Mouse (Mus musculus) intestine, postnatal 0 days (tissue): ENCODE results near the gene Pxdc1. TPM values are rescaled to one million over a fixed set of nuclear protein-coding genes. Genes with fewer than 3 reads are reported as not detected.
A peak's percentile ranks its signal among the peaks of the same experiment; 100 is the strongest.

Experiments used
- ATAC-seq: fragments of 200-750 bp; cut with Nextera tagmentation; 2 replicates; pipeline ENCODE4 v1.8.0; 2017; ENCODE audit warnings: mild to moderate bottlenecking, moderate TSS enrichment, moderate library complexity
- H3K27ac ChIP-seq: fragments of 300-500 bp; sonication (generic); 2 replicates; pipeline ENCODE4 v1.5.1; 2014; ENCODE audit warnings: mild to moderate bottlenecking, low read depth, low read length, moderate library complexity
- H3K27me3 ChIP-seq: fragments of 300-500 bp; sonication (generic); replicated peaks from 2 replicates; pipeline ENCODE4 v1.6.1; 2014; ENCODE audit warnings: low read length, mixed read lengths; ENCODE audit not compliant: control insufficient read depth, insufficient read depth
- H3K36me3 ChIP-seq: fragments of 300-500 bp; sonication (generic); 2 replicates; pipeline ENCODE4 v1.6.1; 2014; ENCODE audit warnings: mild to moderate bottlenecking, moderate library complexity; ENCODE audit not compliant: control insufficient read depth, insufficient read depth
- H3K4me1 ChIP-seq: fragments of 300-500 bp; sonication (generic); replicated peaks from 2 replicates; pipeline ENCODE4 v1.6.1; 2014; ENCODE audit warnings: antibody characterized with exemption, low read length, mixed read lengths; ENCODE audit not compliant: control insufficient read depth, insufficient read depth
- H3K4me2 ChIP-seq: fragments of 300-500 bp; sonication (generic); replicated peaks from 2 replicates; pipeline ENCODE4 v1.6.1; 2014; ENCODE audit warnings: low read depth, mild to moderate bottlenecking, moderate library complexity
- H3K4me3 ChIP-seq: fragments of 300-500 bp; sonication (generic); 2 replicates; pipeline ENCODE4 v1.5.1; 2014; ENCODE audit warnings: low read depth, low read length
- H3K9ac ChIP-seq: fragments of 300-500 bp; sonication (generic); 2 replicates; pipeline ENCODE4 v1.6.1; 2014; ENCODE audit warnings: mild to moderate bottlenecking, low read depth, low read length
- H3K9me3 ChIP-seq: fragments of 300-500 bp; sonication (generic); 2 replicates; pipeline ENCODE4 v1.6.1; 2016; ENCODE audit warnings: mixed run types; ENCODE audit not compliant: control insufficient read depth
- CTCF ChIP-seq: sonication (generic); IDR thresholded peaks from 2 replicates; pipeline ENCODE4 v1.5.1; 2016; ENCODE audit warnings: low read depth, mild to moderate bottlenecking, control low read depth, antibody characterized with exemption, moderate library complexity
- WGBS: fragments of 180-500 bp; shearing (Covaris S2); extraction: QIAGEN DNeasy Blood & Tissue Kit; methylation state at CpG from one replicate; pipeline ENCODE4 v1.1.7; 2014; 5-methylcytosine and 5-hydroxymethylcytosine counted together
- polyA plus RNA-seq: library from polyadenylated mRNA; unstranded; fragments of >200 nt; fragmentation: Nextera tagmentation; extraction: Ambion mirVana; gene quantifications from 2 replicates; pipeline ENCODE4 v1.2.1, GENCODE M21; 2015

Gene Pxdc1
- polyA plus RNA-seq, 1 experiment from 2014 or later = 80.4 TPM

DNA sequence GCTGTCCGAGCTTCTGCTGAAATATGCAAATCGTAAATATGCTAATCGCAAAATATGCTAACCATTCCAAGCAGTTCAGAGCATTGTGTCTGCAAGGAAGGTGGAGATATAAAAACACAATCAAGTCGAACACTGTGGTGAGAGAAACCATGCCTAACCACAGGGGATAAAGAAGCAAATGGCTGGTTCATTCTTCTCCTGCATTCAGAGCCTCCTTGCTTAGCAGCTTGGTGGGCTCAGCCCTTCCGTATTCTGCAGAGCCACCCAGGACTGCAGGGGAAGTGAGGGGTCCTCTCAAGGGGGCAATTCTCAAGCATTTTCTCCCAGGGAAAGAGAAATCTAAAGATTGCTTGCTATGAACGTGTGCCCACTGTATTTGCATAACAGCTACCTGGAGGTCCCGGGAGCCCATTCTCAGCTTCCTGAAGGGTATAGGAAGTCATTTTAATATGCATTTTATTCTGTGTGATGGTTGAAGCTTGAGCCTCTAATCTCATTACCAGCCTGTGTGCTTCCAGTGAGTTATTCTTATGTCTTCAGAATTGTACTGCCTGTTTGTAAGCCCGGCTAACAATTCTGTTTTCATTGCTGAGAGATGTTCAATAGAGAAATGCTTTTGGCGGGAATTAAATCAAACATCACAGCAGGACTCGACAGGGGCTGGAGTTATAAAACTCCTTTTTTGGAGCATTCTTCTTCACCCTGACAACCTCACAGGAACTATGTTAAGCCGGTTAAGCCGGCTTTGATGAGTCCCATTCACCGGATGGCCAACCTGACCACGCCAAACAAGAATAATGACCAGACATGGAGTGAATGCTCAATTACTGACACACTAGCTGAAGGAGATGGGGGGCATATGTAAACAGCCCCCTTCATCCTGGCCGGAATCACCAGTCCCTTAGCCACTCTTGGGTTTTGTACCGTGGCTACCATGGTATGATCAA is 16.9 kb upstream of the Pxdc1 start:
- Histone ChIP-seq H3K4me3 (no peak overlapping the region), H3K27me3 (no peaks in the 10 kb centered on the region), H3K9ac (no peak overlapping the region), H3K9me3 (no peaks in the 10 kb centered on the region), H3K36me3 (no peaks in the 10 kb centered on the region), H3K4me2 (no peak overlapping the region), H3K27ac (no peak overlapping the region), H3K4me1 (no peaks in the 10 kb centered on the region)
- ATAC-seq = no peak
- WGBS = 72% methylated on average over 16 of the region's 16 CpGs
- no peak for TF ChIP-seq CTCF

DNA sequence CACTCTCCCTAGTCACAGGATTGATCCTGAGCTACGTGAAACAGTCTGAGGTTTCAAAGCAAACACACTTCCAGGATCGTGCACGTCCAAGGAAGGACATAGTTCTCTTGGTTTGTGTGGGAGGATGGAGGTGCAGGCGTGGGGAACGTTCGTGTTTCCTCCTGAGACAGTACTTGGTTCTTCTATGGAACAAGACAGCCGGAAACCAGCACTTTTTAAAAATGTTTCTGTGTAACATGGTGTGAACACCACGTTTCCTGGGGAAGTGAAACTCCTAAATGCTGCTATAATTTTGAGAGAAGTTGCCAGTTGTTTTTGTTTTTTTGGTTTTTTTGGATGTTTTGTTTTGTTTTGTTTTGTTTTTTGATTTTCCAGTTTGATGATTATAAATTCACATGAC is 13.9 kb upstream of the Pxdc1 start:
- H3K9me3 ChIP-seq = no peaks in the 10 kb centered on the region
- no peak overlapping the region for H3K4me2 ChIP-seq
- H3K4me3 ChIP-seq = no peak overlapping the region
- H3K27me3 ChIP-seq = no peaks in the 10 kb centered on the region
- H3K36me3 ChIP-seq = no peaks in the 10 kb centered on the region
- no peak overlapping the region for H3K9ac ChIP-seq
- H3K4me1 ChIP-seq = no peaks in the 10 kb centered on the region
- no peak overlapping the region for H3K27ac ChIP-seq
- WGBS = 77% methylated on average over 8 of the region's 8 CpGs
- no peak for ATAC-seq
- no peak for TF ChIP-seq CTCF

DNA sequence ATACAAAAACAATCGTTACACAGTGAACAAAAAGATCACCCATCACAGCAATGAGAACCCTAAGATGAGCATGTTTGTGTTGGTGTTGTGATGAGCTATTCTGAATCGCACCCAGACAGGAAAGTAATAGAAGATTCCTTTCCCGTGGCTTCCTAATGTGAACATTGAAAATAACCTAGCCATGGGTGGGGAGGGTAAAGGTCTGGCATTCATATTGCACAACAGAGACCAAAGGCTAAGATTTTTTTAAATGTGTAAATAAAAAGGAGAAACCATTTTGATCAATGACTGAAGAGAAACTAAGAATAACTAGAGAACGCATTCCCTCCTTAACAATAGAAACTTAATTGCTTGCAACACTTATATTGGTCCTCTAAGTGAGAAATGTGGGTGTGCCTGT is 11.8 kb upstream of the Pxdc1 start:
- no peaks in the 10 kb centered on the region for H3K36me3 ChIP-seq
- 44% methylated on average over 4 of the region's 4 CpGs for WGBS
- H3K9ac ChIP-seq = no peak overlapping the region
- H3K9me3 ChIP-seq = no peaks in the 10 kb centered on the region
- TF ChIP-seq CTCF = no peak
- H3K4me3 ChIP-seq = no peak overlapping the region
- peak; percentile 45; the same call in 1 of the 2 replicates for ATAC-seq
- no peaks in the 10 kb centered on the region for H3K4me1 ChIP-seq
- 0 out of 2 replicates have a peak overlapping the region, but pooled peaks have one; percentile 3 for H3K4me2 ChIP-seq
- no peaks in the 10 kb centered on the region for H3K27me3 ChIP-seq
- H3K27ac ChIP-seq = no peak overlapping the region

DNA sequence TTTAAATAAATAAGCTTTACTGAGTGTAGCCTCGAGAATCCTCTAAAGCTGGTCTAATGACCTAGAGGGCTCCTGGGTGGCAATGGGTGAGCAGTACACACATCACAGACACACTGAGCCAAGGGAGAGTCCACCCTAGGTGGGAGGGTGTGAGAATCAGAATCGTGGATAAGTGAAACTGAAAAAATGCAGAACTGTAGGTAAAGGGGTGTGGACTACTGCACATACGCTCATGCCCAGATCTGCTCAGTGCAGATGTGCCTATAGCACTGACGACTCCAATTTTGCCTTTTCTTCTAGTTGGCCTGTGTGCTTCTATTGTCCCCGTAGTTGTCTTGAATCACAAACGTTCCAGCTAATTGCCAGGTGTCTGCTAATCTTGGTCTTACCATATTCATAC is 10.5 kb upstream of the Pxdc1 start:
- Histone ChIP-seq H3K4me2 (no peak overlapping the region), H3K4me3 (no peak overlapping the region), H3K27ac (no peak overlapping the region), H3K27me3 (no peaks in the 10 kb centered on the region), H3K4me1 (no peaks in the 10 kb centered on the region), H3K9ac (no peak overlapping the region), H3K36me3 (no peaks in the 10 kb centered on the region), H3K9me3 (no peaks in the 10 kb centered on the region)
- no peak for ATAC-seq
- 80% methylated on average over 6 of the region's 6 CpGs for WGBS
- no peak for TF ChIP-seq CTCF

DNA sequence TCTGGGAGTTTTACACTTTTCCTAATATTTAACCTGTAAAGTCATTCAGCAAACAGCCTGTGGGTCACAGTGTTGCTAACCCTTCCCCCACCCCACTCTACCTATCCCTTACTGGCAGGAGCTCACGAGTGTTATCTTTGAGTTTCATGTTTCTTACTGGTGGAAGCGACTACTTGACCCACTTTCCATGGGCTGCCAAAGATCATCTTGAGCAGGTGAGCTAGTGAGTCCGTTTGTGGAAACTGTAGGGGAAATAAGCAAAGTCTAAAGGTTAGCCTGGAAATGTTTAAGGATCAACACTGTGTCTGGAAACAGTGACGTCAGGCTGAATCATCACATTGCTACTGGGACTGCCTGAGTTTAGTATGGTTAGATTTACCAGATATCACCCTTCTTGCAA is 6.2 kb upstream of the Pxdc1 start:
- no peak for TF ChIP-seq CTCF
- Histone ChIP-seq H3K4me2 (no peak overlapping the region), H3K36me3 (no peaks in the 10 kb centered on the region), H3K9me3 (no peaks in the 10 kb centered on the region), H3K27ac (peak overlapping the region; percentile 51), H3K27me3 (no peaks in the 10 kb centered on the region), H3K4me3 (no peak overlapping the region), H3K9ac (no peak overlapping the region), H3K4me1 (no peaks in the 10 kb centered on the region)
- ATAC-seq = peak; percentile 87
- 29% methylated on average over 4 of the region's 4 CpGs for WGBS

DNA sequence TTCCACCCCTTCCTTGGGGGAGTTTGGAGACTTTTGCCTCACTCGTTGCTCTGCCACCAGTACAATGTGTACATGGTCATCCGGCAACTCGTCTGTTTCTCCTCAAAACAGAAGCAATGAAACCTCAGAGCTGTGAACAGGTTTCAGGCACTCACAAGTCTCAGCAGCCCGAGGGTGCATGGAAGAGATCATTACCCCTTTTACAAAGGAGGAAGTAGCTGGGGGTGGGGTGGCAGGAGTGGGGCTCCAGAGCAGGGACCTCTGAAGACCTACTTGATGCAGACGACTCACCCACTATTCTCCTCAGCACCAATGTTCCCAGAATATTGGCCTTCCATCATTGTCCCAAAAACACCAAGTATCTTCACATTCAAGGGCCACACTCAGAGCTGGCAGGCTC is 3.1 kb upstream of the Pxdc1 start:
- H3K36me3 ChIP-seq = no peaks in the 10 kb centered on the region

More for the DNA sequence above, 3.1 kb upstream of the Pxdc1 start:
- H3K27me3 ChIP-seq = no peaks in the 10 kb centered on the region
- WGBS = 82% methylated on average over 5 of the region's 5 CpGs
- H3K9me3 ChIP-seq = no peaks in the 10 kb centered on the region
- H3K27ac ChIP-seq = no peak overlapping the region
- no peak for TF ChIP-seq CTCF
- ATAC-seq = no peak
- H3K4me1 ChIP-seq = 0 out of 2 replicates have a peak, but pooled peaks cover 3% of the 10 kb centered on the region
- H3K9ac ChIP-seq = no peak overlapping the region
- no peak overlapping the region for H3K4me2 ChIP-seq
- H3K4me3 ChIP-seq = no peak overlapping the region
